Mouse (Mus musculus) CH12.LX (cell line): Measurements from ENCODE around the gene Grk5. TPM values are rescaled to one million over a fixed set of nuclear protein-coding genes. Genes with fewer than 3 reads are reported as not detected.

Experiments
- DNase-seq: peaks from one replicate; pipeline ENCODE4 v3.0.0-alpha.2; 2013; ENCODE audit errors: extremely low read depth
- H3K27ac ChIP-seq: 2 replicates; pipeline ENCODE4 v1.5.1; 2012; ENCODE audit warnings: low read depth, mild to moderate bottlenecking, control low read depth, moderate library complexity; ENCODE audit not compliant: insufficient read depth
- H3K27me3 ChIP-seq: replicated peaks from 2 replicates; pipeline ENCODE3; 2012; ENCODE audit warnings: inconsistent platforms
- H3K36me3 ChIP-seq, 2 experiments: replicated peaks in 1 of 2; 2 replicates each; pipeline versions ENCODE3 to v1.6.1; 2012; ENCODE audit warnings: inconsistent platforms in 1 of 2, low read length in 1 of 2, mild to moderate bottlenecking in 1 of 2, mixed read lengths in 1 of 2, moderate library complexity in 1 of 2; ENCODE audit not compliant: control insufficient read depth in 1 of 2, insufficient read depth in 1 of 2
- H3K4me1 ChIP-seq, 2 experiments: 2 replicates each; pipeline ENCODE4 v1.6.1; 2012; ENCODE audit warnings: inconsistent platforms in 1 of 2, moderate library complexity in 1 of 2; ENCODE audit not compliant: insufficient read depth in 2 of 2, control insufficient read depth in 1 of 2
- H3K4me2 ChIP-seq: 2 replicates; pipeline ENCODE4 v1.6.1; 2012; ENCODE audit warnings: low read depth, mild to moderate bottlenecking, control low read depth; ENCODE audit not compliant: poor library complexity, insufficient read depth, severe bottlenecking
- H3K4me3 ChIP-seq, 3 experiments: fragments of 150-350 bp in 1 of 3; sonication (generic) in 1 of 3; replicated peaks in 1 of 3; 2 replicates each; pipeline versions ENCODE3 to v1.5.1; 2011 to 2012; ENCODE audit warnings: low read depth in 2 of 3, low read length in 2 of 3, mild to moderate bottlenecking in 2 of 3, moderate library complexity in 2 of 3, control low read depth in 1 of 3, improper control_type of control experiment in 1 of 3, inconsistent platforms in 1 of 3, mixed read lengths in 1 of 3; ENCODE audit not compliant: poor library complexity in 1 of 3
- H3K79me2 ChIP-seq: replicated peaks from 2 replicates; pipeline ENCODE4 v1.6.1; 2012; ENCODE audit warnings: mild to moderate bottlenecking, moderate library complexity; ENCODE audit not compliant: control insufficient read depth, poor library complexity, insufficient read depth, severe bottlenecking; ENCODE audit errors: extremely low read depth
- H3K9ac ChIP-seq: 2 replicates; pipeline ENCODE4 v1.6.1; 2012; ENCODE audit warnings: low read depth, mild to moderate bottlenecking, control low read depth, moderate library complexity; ENCODE audit not compliant: insufficient read depth
- H3K9me3 ChIP-seq: replicated peaks from 2 replicates; pipeline ENCODE3; 2012; ENCODE audit warnings: low read length, inconsistent platforms, mixed read lengths
- BHLHE40 ChIP-seq: IDR thresholded peaks from 2 replicates; pipeline ENCODE4 v1.6.1; 2011; ENCODE audit warnings: mild to moderate bottlenecking, low read depth, low read length, improper control_type of control experiment
- EP300 ChIP-seq: IDR thresholded peaks from 2 replicates; pipeline ENCODE4 v1.6.1; 2011; ENCODE audit warnings: low read length, improper control_type of control experiment
- HCFC1 ChIP-seq: IDR thresholded peaks from 2 replicates; pipeline ENCODE4 v1.6.1; 2012; ENCODE audit warnings: low read depth, mild to moderate bottlenecking, inconsistent platforms, low read length, improper control_type of control experiment
- IRF4 ChIP-seq: IDR thresholded peaks from 2 replicates; pipeline ENCODE4 v1.6.1; 2014; ENCODE audit warnings: low read depth, mild to moderate bottlenecking, inconsistent platforms, low read length, improper control_type of control experiment
- MAFK ChIP-seq: IDR thresholded peaks from 2 replicates; pipeline ENCODE4 v1.6.1; 2011; ENCODE audit warnings: low read length, improper control_type of control experiment; ENCODE audit not compliant: insufficient replicate concordance
- MAZ ChIP-seq: IDR thresholded peaks from 2 replicates; pipeline ENCODE4 v1.6.1; 2012; ENCODE audit warnings: low read depth, mild to moderate bottlenecking, inconsistent platforms, low read length, improper control_type of control experiment, moderate library complexity
- MEF2A ChIP-seq: IDR thresholded peaks from 2 replicates; pipeline ENCODE4 v1.6.1; 2014; ENCODE audit warnings: low read depth, mild to moderate bottlenecking, inconsistent platforms, low read length, improper control_type of control experiment, borderline replicate concordance
- MXI1 ChIP-seq: IDR thresholded peaks from 2 replicates; pipeline ENCODE4 v1.6.1; 2011; ENCODE audit warnings: mild to moderate bottlenecking, low read depth, low read length, improper control_type of control experiment
- POLR2AphosphoS2 ChIP-seq: IDR thresholded peaks from 2 replicates; pipeline ENCODE4 v1.6.1; 2011; ENCODE audit warnings: low read depth, low read length, improper control_type of control experiment
- SIN3A ChIP-seq: IDR thresholded peaks from 2 replicates; pipeline ENCODE4 v1.6.1; 2012; ENCODE audit warnings: low read length, improper control_type of control experiment, inconsistent platforms
- TBP ChIP-seq: conservative IDR thresholded peaks from 2 replicates; pipeline ENCODE4 v1.6.1; 2011; ENCODE audit warnings: low read depth, low read length, improper control_type of control experiment
- TCF12 ChIP-seq: IDR thresholded peaks from 2 replicates; pipeline ENCODE4 v1.6.1; 2014; ENCODE audit warnings: low read depth, mild to moderate bottlenecking, inconsistent platforms, low read length, improper control_type of control experiment
- USF1 ChIP-seq: IDR thresholded peaks from 2 replicates; pipeline ENCODE4 v1.6.1; 2014; ENCODE audit warnings: low read depth, mild to moderate bottlenecking, inconsistent platforms, low read length, improper control_type of control experiment
- USF2 ChIP-seq: conservative IDR thresholded peaks from 2 replicates; pipeline ENCODE4 v1.6.1; 2011; ENCODE audit warnings: low read depth, low read length, improper control_type of control experiment
- dilution Hi-C: fragments of 300-500 bp; cut with MboI; formaldehyde crosslinking; loops from 2 replicates; pipeline ENCODE4 v1.14.3; 2020; ENCODE audit warnings: low sequenced_read_pairs; ENCODE audit not compliant: extremely low pct_unique_long_range_greater_than_20kb, extremely low pct_ligation_motif_present
- in situ Hi-C: fragments of 300-500 bp; cut with MboI; formaldehyde crosslinking; loops from 3 replicates; pipeline ENCODE4 v1.14.3; 2019; ENCODE audit warnings: low sequenced_read_pairs, low pct_ligation_motif_present, low pct_unique_long_range_greater_than_20kb, mixed read lengths
- polyA plus RNA-seq: library from polyadenylated mRNA; unstranded; fragments of >175 nt; gene quantifications from 2 replicates; pipeline ENCODE4 v1.2.1, GENCODE M21; 2012; ENCODE audit warnings: low read depth; ENCODE audit not compliant: insufficient read length
- total RNA-seq, 2 experiments: library from RNA; depleted of rRNA; stranded (reverse); fragments of 300-350 nt in 1 of 2; fragments of >200 nt in 1 of 2; gene quantifications; 2 replicates each; pipeline ENCODE4 v1.2.3; 2012 to 2014

Gene Grk5
- total and polyA plus RNA-seq, 3 experiments, result 5.7 to 11.5 (median 7.6) TPM

GRCm38 (mm10) chr19:60890391-60891122, 1.0 kb downstream of the Grk5 start:
- peak overlapping the region; percentile 61 for H3K9ac ChIP-seq
- TF ChIP-seq BHLHE40, result peak; percentile 35; the same call in 1 of the 2 replicates
- peak; percentile 56 for TF ChIP-seq SIN3A
- TF ChIP-seq MXI1, result peak; percentile 50; the same call in 1 of the 2 replicates
- no peak for TF ChIP-seq IRF4
- TF ChIP-seq, all 38 proteins: peak for 3
- in situ Hi-C loops, result loop anchor here (10.0 kb wide), 1 partner anchor 54 kb away; no protein-coding TSS in a partner anchor
- Histone ChIP-seq H3K4me3 (peak overlapping the region; percentile 88 to 93 (median 90)), H3K36me3 (no peaks in the 10 kb centered on the region), H3K27ac (peak overlapping the region; percentile 88), H3K4me2 (peak overlapping the region; percentile 94), H3K27me3 (no peaks in the 10 kb centered on the region), H3K79me2 (peaks cover 11% of the 10 kb centered on the region), H3K9me3 (no peaks in the 10 kb centered on the region), H3K4me1 (peaks cover 3 to 37% of the 10 kb centered on the region in 2 experiments; a peak in 3 of 4 replicates)
- dilution Hi-C loops, result no loop called here
- DNase-seq, result no peak

GRCm38 (mm10) chr19:60891123-60891470, 1.5 kb downstream of the Grk5 start:
- H3K79me2 ChIP-seq, result peaks cover 11% of the 10 kb centered on the region
- DNase-seq, result no peak
- H3K36me3 ChIP-seq, result no peaks in the 10 kb centered on the region
- peak overlapping the region; percentile 88 to 93 (median 90) for H3K4me3 ChIP-seq
- in situ Hi-C loops, result loop anchor here (10.0 kb wide), 1 partner anchor 54 kb away; no protein-coding TSS in a partner anchor
- peak overlapping the region; percentile 11; the same call in 1 of the 2 replicates for H3K27ac ChIP-seq
- dilution Hi-C loops, result no loop called here
- TF ChIP-seq MAFK, result no peak
- TF ChIP-seq IRF4, result no peak
- no peak for TF ChIP-seq EP300
- TF ChIP-seq TCF12, result no peak
- TF ChIP-seq MAZ, result no peak
- TF ChIP-seq MXI1, result no peak
- no peak for TF ChIP-seq TBP
- no peak for TF ChIP-seq HCFC1
- TF ChIP-seq BHLHE40, result 0 out of 2 replicates have a peak, but pooled peaks have one; percentile 26
- TF ChIP-seq USF2, result no peak
- no peak for TF ChIP-seq MEF2A
- no peak for TF ChIP-seq USF1
- peak; percentile 13; the same call in 1 of the 2 replicates for TF ChIP-seq SIN3A
- TF ChIP-seq POLR2AphosphoS2, result no peak
- H3K27me3 ChIP-seq, result no peaks in the 10 kb centered on the region
- no peaks in the 10 kb centered on the region for H3K9me3 ChIP-seq
- H3K9ac ChIP-seq, result peak overlapping the region; percentile 61
- peaks cover 3 to 43% of the 10 kb centered on the region in 2 experiments; a peak in 3 of 4 replicates for H3K4me1 ChIP-seq
- H3K4me2 ChIP-seq, result peak overlapping the region; percentile 94
